Mouse (Mus musculus) liver, embryonic 13.5 days (tissue): ENCODE results near the gene Tmem17. TPM values are rescaled to one million over a fixed set of nuclear protein-coding genes. Genes with fewer than 3 reads are reported as not detected.

Experiments used
- ATAC-seq: fragments of 200-750 bp; cut with Nextera tagmentation; 2 replicates; pipeline ENCODE4 v1.8.0; 2017; ENCODE audit warnings: low read depth, mild to moderate bottlenecking, moderate number of reproducible peaks, moderate library complexity
- DNase-seq: peaks from one replicate; pipeline ENCODE4 v3.0.0; 2022
- H3K27ac ChIP-seq: fragments of 300-500 bp; sonication (generic); 2 replicates; pipeline ENCODE4 v1.5.1; 2015; ENCODE audit warnings: moderate library complexity, mild to moderate bottlenecking, inconsistent platforms
- H3K27me3 ChIP-seq: fragments of 300-500 bp; sonication (generic); 2 replicates; pipeline ENCODE4 v1.6.1; 2015; ENCODE audit warnings: mild to moderate bottlenecking, inconsistent platforms
- H3K36me3 ChIP-seq: fragments of 300-500 bp; sonication (generic); 2 replicates; pipeline ENCODE4 v1.6.1; 2015; ENCODE audit warnings: mild to moderate bottlenecking, inconsistent platforms
- H3K4me1 ChIP-seq: fragments of 300-500 bp; sonication (generic); replicated peaks from 2 replicates; pipeline ENCODE4 v1.6.1; 2015; ENCODE audit warnings: inconsistent platforms
- H3K4me2 ChIP-seq: fragments of 300-500 bp; sonication (generic); 2 replicates; pipeline ENCODE4 v1.6.1; 2015; ENCODE audit warnings: inconsistent platforms, mild to moderate bottlenecking, moderate library complexity
- H3K4me3 ChIP-seq: fragments of 300-500 bp; sonication (generic); replicated peaks from 2 replicates; pipeline ENCODE4 v1.5.1; 2015; ENCODE audit warnings: mild to moderate bottlenecking, inconsistent platforms
- H3K9ac ChIP-seq: fragments of 300-500 bp; sonication (generic); 2 replicates; pipeline ENCODE4 v1.6.1; 2015; ENCODE audit warnings: mild to moderate bottlenecking, inconsistent platforms
- H3K9me3 ChIP-seq: fragments of 300-500 bp; sonication (generic); replicated peaks from 2 replicates; pipeline ENCODE4 v1.6.1; 2016; ENCODE audit warnings: inconsistent platforms
- WGBS: fragments of 180-500 bp; shearing (Covaris S2); methylation state at CpG from one replicate; pipeline ENCODE4 v1.1.7; 2015; ENCODE audit not compliant: insufficient replicate concordance; 5-methylcytosine and 5-hydroxymethylcytosine counted together
- polyA plus RNA-seq: library from polyadenylated mRNA; unstranded; fragments of >200 nt; fragmentation: Nextera tagmentation; extraction: Ambion mirVana; gene quantifications from 2 replicates; pipeline ENCODE4 v1.2.1, GENCODE M21; 2015

Gene Tmem17
- polyA plus RNA-seq, 1 experiment from 2014 or later = 3.2 TPM

DNA sequence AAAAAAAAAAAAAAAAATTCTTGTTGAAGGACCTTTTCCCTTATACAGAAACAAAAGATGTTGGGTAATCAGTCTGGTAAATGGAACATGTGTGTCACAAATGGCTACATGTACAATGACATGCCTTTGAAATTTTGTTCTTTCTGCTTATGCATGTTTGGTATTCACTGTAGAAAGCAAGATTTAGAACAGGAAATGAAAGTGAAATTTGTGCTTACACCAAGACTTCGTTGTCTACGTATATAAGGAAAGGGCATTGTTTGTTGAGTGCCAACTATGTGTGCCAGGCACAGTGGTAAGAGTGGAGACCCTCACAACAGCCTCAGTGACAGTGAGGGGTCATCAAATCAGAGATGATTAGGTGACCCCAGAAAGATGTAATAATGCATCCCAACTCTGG, 3.2 kb downstream of the Tmem17 start:
- Histone ChIP-seq H3K9ac (no peak overlapping the region), H3K27me3 (no peaks in the 10 kb centered on the region), H3K27ac (no peak overlapping the region), H3K9me3 (no peaks in the 10 kb centered on the region), H3K4me2 (no peak overlapping the region), H3K36me3 (no peaks in the 10 kb centered on the region), H3K4me3 (no peak overlapping the region), H3K4me1 (peaks cover 5% of the 10 kb centered on the region; the same call in 1 of the 2 replicates)
- ATAC-seq (no peak), DNase-seq (no peak)
- 90% methylated on average over 2 of the region's 2 CpGs for WGBS

DNA sequence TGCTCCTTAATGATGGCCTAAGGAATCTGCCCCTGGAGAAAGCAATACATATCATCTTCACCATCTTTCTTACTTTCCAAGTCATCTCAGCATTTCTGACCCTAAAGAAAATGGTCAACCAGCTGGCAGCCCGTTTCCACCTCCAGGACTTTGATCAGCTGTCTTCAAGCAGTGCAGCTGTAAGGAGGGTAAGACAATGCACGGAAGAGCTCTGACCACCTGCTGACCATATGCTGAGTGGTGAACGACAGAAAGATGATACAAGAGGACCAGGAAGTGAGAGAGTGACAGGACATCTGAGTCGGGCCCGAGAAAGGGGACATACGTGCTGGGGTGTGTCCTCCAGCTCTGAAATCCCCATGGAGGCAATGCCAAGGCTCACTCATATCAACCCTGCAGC, 6.6 kb downstream of the Tmem17 start:
- Histone ChIP-seq H3K9me3 (no peaks in the 10 kb centered on the region), H3K27ac (no peak overlapping the region), H3K36me3 (no peaks in the 10 kb centered on the region), H3K4me3 (no peak overlapping the region), H3K9ac (no peak overlapping the region), H3K27me3 (no peaks in the 10 kb centered on the region), H3K4me1 (no peaks in the 10 kb centered on the region), H3K4me2 (no peak overlapping the region)
- WGBS = 70% methylated on average over 6 of the region's 6 CpGs
- no peak for DNase-seq
- no peak for ATAC-seq

DNA sequence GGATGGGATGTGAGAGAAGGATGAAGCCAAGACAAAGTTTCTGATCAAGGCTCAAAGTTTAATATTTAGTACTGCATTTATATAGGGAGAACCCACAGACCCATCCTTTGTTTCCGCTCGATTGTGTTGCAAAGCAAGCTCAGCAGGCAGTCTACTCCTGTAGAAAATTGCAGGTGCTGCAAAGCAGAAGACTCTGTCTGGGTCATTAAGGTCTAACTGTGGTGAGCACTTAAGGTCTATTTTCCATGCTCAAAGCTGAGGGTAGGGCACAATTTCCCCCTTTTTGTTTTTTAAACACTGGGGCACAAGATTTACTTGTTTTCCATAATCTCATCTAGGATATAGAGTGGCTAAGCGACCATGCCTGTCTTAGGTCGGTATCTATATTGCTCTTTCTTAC, 8.4 kb downstream of the Tmem17 start:
- H3K4me3 ChIP-seq = no peak overlapping the region
- no peak overlapping the region for H3K27ac ChIP-seq
- no peaks in the 10 kb centered on the region for H3K27me3 ChIP-seq
- no peak overlapping the region for H3K9ac ChIP-seq
- no peaks in the 10 kb centered on the region for H3K36me3 ChIP-seq
- no peak for DNase-seq
- ATAC-seq = no peak
- H3K4me2 ChIP-seq = no peak overlapping the region
- H3K9me3 ChIP-seq = no peaks in the 10 kb centered on the region
- no peaks in the 10 kb centered on the region for H3K4me1 ChIP-seq
- 93% methylated on average over 4 of the region's 4 CpGs for WGBS

DNA sequence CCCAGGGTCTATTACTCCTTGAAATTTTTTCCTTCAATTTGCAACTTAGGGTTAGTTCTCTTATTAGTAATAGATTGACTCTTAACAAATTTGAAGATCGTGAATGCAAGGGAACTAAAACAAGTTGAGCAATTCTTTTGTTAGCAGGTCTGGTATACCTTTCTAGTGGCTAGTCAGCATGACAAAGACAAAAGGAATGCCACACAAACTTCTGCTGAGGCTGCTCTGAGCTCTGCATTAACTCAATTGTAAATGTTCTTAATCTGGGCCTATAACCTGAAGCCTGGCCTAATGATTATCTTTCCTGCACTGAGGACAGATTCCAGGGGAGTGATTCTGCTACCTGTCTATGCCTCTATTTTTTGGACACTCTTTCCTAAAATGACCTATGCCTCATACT, 12.7 kb downstream of the Tmem17 start:
- DNase-seq (no peak), ATAC-seq (no peak)
- WGBS = 62% methylated on average over 1 of the region's 1 CpGs
- Histone ChIP-seq H3K4me3 (no peak overlapping the region), H3K27ac (no peak overlapping the region), H3K4me1 (no peaks in the 10 kb centered on the region), H3K27me3 (no peaks in the 10 kb centered on the region), H3K4me2 (no peak overlapping the region), H3K9ac (no peak overlapping the region), H3K36me3 (no peaks in the 10 kb centered on the region), H3K9me3 (0 out of 2 replicates have a peak, but pooled peaks cover 4% of the 10 kb centered on the region)

- H3K36me3 ChIP-seq = no peaks in the 10 kb centered on the region
- H3K9me3 ChIP-seq = no peaks in the 10 kb centered on the region
- H3K4me2 ChIP-seq = no peak overlapping the region
- 40% methylated on average over 1 of the region's 1 CpGs for WGBS
- no peak for ATAC-seq
- no peaks in the 10 kb centered on the region for H3K27me3 ChIP-seq
- no peak overlapping the region for H3K4me3 ChIP-seq
- no peak for DNase-seq
- no peak overlapping the region for H3K9ac ChIP-seq
- no peaks in the 10 kb centered on the region for H3K4me1 ChIP-seq
- no peak overlapping the region for H3K27ac ChIP-seq
Observed at GRCm38 (mm10) chr11:22540600-22540999, 28.7 kb downstream of the Tmem17 start.

DNA sequence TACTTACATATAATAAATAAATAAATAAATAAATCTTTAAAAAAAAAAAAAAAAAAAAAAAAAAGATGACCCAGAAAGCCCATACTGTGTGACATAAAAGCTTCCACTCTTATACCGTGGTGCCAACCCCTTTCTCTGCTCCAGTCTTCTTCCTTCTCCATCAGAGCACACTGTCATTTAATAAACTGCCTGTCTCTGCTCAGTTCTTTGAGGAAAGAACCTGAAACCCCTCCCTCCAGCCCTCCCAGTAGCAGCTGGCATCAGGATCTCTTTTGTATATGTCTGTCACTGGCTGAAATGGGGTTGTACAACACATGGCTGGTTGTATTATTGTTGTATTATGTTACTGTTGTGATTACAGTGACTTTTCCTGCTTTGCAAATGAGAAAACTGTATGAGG, 48.2 kb downstream of the Tmem17 start:
- Histone ChIP-seq H3K4me1 (no peaks in the 10 kb centered on the region), H3K27me3 (no peaks in the 10 kb centered on the region), H3K4me3 (no peak overlapping the region), H3K36me3 (no peaks in the 10 kb centered on the region), H3K9ac (no peak overlapping the region), H3K27ac (no peak overlapping the region), H3K4me2 (no peak overlapping the region), H3K9me3 (no peaks in the 10 kb centered on the region)
- DNase-seq (no peak), ATAC-seq (no peak)
- WGBS = 61% methylated on average over 1 of the region's 1 CpGs

- Histone ChIP-seq H3K27me3 (no peaks in the 10 kb centered on the region), H3K36me3 (no peaks in the 10 kb centered on the region), H3K4me2 (no peak overlapping the region), H3K9ac (no peak overlapping the region), H3K4me3 (no peak overlapping the region), H3K4me1 (no peaks in the 10 kb centered on the region), H3K9me3 (no peaks in the 10 kb centered on the region), H3K27ac (no peak overlapping the region)
- DNase-seq (no peak), ATAC-seq (no peak)
- 53% methylated on average over 6 of the region's 6 CpGs for WGBS
Observed at GRCm38 (mm10) chr11:22560503-22561328, 48.8 kb downstream of the Tmem17 start.

DNA sequence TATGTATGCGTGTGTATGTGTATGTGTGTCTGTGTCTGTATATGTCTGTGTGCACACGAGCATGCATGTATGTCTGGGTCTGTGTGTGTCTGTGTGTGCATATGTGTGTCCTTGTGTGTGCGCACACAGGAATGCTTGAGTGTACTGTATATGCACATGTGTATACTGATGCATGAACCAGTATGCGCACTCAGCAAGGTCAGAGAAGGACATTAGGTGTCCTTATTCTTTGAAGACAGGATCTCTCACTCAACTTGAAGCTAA, 49.4 kb downstream of the Tmem17 start:
- Histone ChIP-seq H3K4me1 (no peaks in the 10 kb centered on the region), H3K4me3 (no peak overlapping the region), H3K27ac (no peak overlapping the region), H3K9me3 (no peaks in the 10 kb centered on the region), H3K9ac (no peak overlapping the region), H3K27me3 (no peaks in the 10 kb centered on the region), H3K4me2 (no peak overlapping the region), H3K36me3 (no peaks in the 10 kb centered on the region)
- ATAC-seq = no peak
- DNase-seq = no peak
- WGBS = 78% methylated on average over 4 of the region's 4 CpGs

- WGBS = 54% methylated on average over 3 of the region's 3 CpGs
- Histone ChIP-seq H3K9ac (no peak overlapping the region), H3K27ac (no peak overlapping the region), H3K36me3 (no peaks in the 10 kb centered on the region), H3K4me1 (no peaks in the 10 kb centered on the region), H3K4me3 (no peak overlapping the region), H3K27me3 (no peaks in the 10 kb centered on the region), H3K9me3 (no peaks in the 10 kb centered on the region), H3K4me2 (no peak overlapping the region)
- ATAC-seq = no peak
- no peak for DNase-seq
Observed at GRCm38 (mm10) chr11:22563706-22564105, 51.8 kb downstream of the Tmem17 start.

DNA sequence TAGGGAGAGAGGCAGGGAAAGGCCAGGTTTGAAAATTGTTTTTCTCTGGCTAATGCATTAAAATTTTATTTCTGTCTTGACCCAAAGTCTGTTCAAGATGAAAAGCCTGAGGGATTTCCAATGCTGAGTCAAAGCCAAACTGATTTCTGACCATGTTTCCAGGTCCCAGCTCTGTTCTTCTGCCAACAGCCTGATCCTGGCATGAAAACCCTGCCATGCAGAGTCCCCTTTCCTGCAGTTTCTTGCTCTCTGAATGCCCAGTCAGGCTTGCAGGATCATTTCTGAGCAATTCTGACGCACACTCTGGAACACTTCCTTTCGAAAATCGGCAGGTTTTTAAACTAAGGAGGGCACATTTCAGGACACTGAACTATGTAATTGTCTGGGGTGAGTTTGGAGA, 52.8 kb downstream of the Tmem17 start:
- no peaks in the 10 kb centered on the region for H3K9me3 ChIP-seq
- ATAC-seq (no peak), DNase-seq (no peak)
- no peak overlapping the region for H3K9ac ChIP-seq
- no peaks in the 10 kb centered on the region for H3K27me3 ChIP-seq
- H3K4me2 ChIP-seq = no peak overlapping the region
- WGBS = 71% methylated on average over 3 of the region's 3 CpGs
- H3K4me1 ChIP-seq = no peaks in the 10 kb centered on the region
- H3K27ac ChIP-seq = no peak overlapping the region
- H3K36me3 ChIP-seq = no peaks in the 10 kb centered on the region
- no peak overlapping the region for H3K4me3 ChIP-seq
